Mouse (Mus musculus) liver (tissue): ENCODE measurements at regions not wholly inside any gene's neighbourhood (a gene's known extent, or its start where the extent isn't known, plus 50 kb on each side); places are given as distances from the start of the nearest gene placed in this dataset.
"Not testable (repeated sequence)": the region's sequence is repeated elsewhere in the genome, so short reads cannot be mapped to it uniquely, and the experiment has no call there.

ENCODE experiments used
- DNase-seq: peaks from one replicate; pipeline ENCODE4 v3.0.0-alpha.2; 2020; ENCODE audit warnings: mixed read lengths

DNA sequence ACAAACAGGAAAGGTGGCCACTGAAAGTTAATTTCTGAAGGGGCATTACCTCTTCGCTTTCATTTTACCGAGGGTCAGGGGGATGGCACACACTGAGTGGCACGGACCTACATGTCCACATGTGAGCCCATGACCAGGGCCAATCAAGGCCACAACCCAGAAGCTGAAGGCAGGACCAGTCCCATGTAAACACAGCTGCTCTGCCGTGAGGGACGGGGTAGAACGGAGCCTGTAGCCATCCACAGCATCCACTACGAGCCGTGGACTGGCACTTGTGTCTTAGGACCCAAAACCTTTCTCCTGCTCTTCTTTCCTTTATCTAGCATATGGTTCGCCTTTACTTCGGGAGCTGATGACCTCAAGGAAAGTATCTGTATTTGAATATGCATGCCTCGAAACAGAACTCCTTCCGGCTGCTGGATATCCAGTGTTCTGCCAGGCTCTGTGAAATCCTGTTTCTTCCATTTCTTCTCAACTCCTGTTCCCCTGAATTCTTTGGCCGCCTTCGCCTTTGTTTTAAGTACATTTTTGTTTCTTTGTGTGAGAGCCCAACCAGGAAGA, 101.9 kb upstream of the Klf3 start:
- no peak for DNase-seq

DNA sequence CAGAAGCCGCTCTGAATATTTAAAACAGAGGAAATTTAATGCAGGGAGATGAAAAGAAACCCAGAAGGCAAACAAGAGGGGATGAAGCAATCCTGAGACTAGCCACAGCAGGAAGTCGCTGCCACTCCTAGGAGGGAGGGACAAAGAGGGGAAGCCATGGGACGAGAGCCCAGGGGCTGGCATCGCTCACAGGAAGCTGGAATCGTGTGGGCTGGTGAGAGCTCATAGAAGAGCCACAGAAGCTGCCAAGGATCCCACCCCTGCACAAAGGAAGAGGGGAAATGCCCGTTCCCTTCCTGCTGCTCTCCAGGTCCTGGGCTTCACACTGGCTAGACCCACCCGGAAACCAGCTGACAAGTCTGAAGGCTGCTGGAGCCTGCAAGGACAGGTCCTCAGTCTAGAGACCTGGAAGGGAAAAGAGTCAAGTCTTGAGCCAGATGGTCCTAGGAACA, 101.4 kb upstream of the Klf3 start:
- peak; percentile 33 for DNase-seq

GRCm38 (mm10) chr5:64702404-64702803, 100.8 kb upstream of the Klf3 start:
- not testable (repeated sequence) for DNase-seq

DNA sequence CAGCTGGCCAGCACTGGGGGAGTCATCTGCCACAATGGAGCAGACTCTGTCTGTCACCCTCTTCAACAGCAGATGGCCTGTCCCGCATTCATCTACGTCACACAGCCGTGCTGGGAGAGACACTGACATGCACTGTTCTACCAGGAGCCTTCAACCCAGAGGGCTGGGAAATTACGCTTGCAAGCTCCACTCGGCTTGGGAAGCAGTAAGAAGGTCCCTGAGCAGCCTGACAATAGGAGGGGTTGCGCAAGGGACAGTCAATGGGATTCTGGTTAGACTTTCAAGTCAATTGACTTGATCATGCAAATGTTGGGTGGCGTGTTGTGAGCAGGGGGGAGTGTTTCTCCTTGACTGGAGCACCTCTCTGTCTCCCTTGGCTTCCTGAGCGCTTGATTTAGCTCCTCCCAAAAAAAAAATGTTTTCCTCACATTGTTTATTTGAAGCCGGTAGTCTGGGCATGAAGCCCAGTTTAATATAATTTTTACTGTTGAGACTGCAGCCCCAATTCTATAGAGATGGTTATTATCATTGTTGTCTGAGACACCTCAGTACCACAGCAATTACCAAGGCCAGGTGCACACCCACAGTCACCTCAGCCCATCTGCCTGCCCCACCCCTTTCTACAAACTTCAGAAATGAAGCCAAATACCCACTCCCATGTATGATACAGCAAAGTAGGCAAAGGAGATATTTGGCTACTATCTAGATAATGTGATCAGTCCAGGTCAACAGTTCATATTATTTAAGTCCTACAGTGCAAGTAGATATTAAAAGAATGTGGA, 99.9 kb upstream of the Klf3 start:
- no peak for DNase-seq

DNA sequence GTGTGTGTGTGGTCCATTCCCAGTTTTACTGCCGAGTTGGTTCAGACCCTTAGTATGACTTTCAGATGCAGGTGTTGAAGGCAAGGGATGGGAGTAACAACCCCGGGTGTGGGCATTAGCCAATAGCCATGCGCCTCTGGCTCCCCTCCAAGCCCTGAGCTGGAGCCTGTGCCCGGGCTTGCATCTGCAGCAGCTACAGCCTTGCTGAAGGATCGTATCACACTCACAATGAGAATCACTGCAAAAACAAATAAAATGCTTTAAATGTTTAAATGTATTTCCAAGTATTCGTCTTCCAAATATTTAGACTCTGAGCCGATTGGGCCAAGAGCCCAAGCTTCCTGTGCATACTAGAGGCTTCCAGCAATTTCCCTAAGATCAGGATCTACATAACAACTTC, 99.0 kb upstream of the Klf3 start:
- no peak for DNase-seq

DNA sequence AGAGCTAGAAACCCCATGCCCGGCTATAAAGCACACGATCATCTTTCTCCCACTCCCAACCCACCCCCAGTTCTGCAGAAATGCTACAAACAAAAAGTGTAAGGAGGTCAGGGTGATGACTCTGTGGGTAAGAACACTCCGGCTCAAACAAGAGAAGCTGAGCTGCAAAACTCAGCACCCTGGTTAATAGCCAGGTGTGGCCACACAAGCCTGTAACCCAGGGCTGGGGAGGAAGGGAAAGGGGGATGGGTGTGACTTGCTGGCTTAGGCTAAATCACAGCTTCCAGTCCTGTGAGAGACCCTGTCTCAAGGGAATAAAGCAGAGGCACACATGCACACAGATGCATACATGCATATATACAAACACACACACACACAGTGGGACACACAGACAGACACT, 96.6 kb upstream of the Klf3 start:
- DNase-seq: no peak

DNA sequence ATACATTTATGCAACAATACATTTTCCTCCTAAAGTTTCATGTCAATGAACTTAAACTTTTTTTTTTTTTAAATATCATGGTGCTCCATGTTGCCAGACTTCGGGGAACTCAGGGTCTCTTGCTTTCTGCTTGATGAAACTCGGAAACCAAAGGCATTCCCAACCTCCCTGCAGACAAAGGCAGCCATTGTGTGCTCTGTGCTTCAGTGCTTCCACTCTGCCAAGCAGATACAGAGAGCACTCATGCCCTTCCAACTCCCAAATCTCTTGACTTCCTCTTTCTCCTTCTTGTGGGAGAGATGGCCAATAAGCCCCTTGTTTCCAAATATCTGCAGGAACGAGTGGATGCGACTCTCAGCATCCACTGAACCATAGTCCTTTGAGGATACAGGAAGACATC, 94.0 kb upstream of the Klf3 start:
- DNase-seq: no peak

- DNase-seq: no peak
Observed at GRCm38 (mm10) chr5:64710236-64710635, 93.0 kb upstream of the Klf3 start.

- no peak for DNase-seq
Observed at GRCm38 (mm10) chr5:64710968-64711367, 92.2 kb upstream of the Klf3 start.

GRCm38 (mm10) chr5:64714221-64714653, 89.0 kb upstream of the Klf3 start:
- peak; percentile 24 for DNase-seq

GRCm38 (mm10) chr5:64714710-64715109, 88.5 kb upstream of the Klf3 start:
- DNase-seq: peak; percentile 96

DNA sequence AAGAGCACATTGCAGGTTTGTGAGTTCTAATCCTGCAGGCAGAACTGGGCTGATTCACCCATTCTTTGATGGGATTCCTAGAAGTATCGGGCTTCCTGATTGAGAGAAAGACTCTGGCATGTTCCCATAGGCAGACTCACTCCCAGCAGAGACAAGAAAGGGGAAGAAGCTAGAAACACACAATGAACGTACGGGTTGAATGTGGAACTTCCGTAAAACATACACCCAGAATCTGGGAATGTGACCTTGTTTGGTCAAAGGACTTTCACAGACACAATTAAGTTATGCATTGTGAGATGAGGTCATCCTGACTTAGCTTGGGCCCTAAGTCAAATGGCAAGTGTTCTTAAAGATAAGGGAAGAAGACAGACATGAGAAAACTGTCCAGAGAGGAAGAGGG, 86.6 kb upstream of the Klf3 start:
- DNase-seq: no peak

- DNase-seq: no peak
Observed at GRCm38 (mm10) chr5:64722211-64722610, 81.0 kb upstream of the Klf3 start.

DNA sequence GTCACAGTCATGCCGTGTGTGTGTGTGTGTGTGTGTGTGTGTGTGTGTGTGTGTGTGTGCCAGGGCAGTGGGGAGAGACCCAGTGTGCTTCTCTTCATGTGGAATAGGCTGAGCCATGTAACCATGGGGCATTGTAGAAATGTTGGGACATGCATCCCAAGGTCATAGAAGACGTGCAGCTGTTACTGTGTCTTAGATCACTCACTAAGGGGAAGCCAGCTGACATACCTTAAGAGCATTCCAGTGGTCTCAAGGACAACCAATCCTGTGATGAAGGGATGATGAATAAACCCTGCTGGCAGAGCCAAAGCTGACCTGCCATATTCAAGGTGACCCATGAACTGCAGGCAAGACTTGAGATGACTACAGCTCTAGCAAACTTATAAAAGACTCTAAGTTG, 75.3 kb upstream of the Klf3 start:
- no peak for DNase-seq

DNA sequence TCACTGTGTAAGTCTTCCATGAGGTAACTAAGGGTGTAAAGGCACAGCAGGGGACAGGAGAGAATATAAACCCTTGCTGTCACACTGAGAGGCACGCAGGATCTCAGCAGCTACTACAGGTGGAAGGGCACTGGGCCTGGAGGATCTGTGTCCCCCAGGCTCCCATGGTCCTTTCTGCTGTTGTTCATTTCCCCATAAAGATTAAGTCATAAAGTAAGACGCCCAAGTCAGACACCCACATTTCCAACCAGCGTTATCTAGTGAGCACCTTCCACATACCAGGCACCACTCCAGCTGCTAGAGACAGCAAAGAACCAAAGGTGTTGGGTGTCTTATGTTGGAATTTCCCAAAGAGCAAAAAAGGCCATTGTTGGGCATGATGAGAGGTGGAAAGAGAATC, 70.8 kb upstream of the Klf3 start:
- DNase-seq: no peak

DNA sequence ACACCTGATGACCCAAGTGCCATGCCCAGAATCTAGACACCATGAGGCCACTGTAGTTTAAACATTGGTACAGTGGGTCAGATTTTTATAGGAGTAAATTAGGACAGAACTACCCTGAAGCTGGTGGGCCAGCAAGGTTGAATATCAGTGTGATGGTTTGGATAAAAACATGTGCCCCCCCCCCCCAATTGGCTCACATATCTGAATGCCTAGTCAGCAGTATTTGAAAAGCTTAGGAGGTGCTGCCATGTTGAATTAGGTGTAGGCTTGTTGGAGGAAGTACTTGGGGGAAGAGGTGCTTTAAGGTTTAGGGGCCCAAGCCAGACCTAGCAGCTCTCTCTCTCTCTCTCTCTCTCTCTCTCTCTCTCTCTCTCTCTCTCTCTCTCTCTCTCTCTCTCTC, 66.2 kb upstream of the Klf3 start:
- DNase-seq: no peak

DNA sequence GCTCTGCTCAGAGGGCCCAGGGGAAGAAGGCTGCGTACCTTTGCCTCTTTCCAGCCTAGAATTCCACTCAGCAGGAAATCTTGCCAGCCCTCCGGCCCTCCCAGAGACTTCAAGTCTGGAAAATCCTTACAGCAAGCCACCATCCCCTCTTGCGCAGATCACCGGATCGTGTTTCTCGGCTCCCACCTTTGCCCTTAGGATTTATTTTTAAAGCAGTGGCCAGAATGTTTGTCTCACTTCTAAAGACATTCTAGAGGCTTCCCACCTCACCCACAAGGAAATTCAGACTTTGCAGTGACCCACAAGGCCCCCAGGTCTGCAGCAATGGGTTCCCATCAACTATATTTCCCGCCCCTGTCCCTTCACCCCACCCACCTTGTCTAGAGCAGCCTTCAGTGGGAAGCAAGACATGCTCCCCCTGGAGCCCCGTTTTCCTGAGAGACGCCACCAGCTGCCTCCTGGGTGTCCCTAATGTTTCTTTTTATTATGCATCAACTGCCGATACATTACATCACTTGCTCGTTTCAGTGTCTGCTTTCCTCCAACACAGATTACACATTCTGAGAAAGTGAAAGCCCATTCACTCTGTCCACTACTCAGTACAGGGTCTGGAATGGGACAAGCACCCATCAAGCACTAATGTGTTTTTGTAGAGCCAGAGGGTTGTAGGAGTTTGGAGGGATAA, 65.0 kb upstream of the Klf3 start:
- DNase-seq: no peak

DNA sequence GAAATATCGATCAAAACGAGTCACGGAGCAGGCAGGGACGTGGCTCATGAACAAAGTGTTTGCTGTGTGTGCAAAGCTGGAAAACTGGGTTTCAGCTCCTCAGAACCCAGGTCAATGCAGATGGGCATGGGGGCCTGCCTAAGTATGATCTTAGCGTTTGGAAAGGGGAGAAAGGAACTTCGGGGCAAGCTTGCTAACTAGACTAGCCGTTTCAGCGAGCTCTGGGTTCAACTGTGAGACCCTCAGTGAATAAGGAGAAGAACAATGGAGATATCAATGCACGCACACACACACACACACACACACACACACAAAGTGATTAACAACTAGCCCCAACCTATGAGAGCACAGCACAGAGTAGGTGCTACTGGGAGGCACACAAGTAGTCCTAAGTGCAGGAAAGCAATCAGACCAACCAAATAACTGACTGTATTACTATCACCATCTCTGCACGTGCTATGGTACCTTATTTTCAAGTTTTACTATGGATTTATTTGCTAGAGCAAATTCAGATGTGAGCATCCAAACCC, 64.3 kb upstream of the Klf3 start:
- DNase-seq: no peak

- DNase-seq: peak; percentile 9
Observed at GRCm38 (mm10) chr5:64739311-64740261, 63.6 kb upstream of the Klf3 start.

GRCm38 (mm10) chr5:64744041-64744440, 59.1 kb upstream of the Klf3 start:
- no peak for DNase-seq

DNA sequence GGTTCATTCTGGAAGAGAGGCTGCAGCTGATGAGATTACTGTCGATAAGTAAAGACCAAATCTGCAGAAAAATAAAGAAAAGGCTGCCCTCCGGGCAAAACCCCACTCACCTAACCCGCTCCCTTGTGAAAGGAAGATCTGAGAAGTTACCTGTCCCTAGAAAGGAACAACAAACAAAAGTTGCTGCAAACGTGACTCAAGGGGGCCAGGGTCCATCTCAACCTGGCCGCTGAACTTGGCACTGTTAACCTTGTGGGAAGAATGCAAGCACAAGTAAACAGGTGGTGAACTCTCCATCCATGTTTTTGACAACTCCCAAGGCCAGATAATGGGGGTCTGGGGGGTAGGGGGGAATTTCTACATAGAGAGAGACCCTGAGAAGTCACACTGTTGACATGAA, 58.7 kb upstream of the Klf3 start:
- no peak for DNase-seq

- DNase-seq: no peak
Observed at GRCm38 (mm10) chr5:64747461-64747860, 55.7 kb upstream of the Klf3 start.
